Mouse (Mus musculus) liver, postnatal 0 days (tissue): ENCODE results near the gene Dgke. TPM values are rescaled to one million over a fixed set of nuclear protein-coding genes. Genes with fewer than 3 reads are reported as not detected.
A peak's percentile ranks its signal among the peaks of the same experiment; 100 is the strongest.
"Not testable (repeated sequence)": the region's sequence is repeated elsewhere in the genome, so short reads cannot be mapped to it uniquely, and the experiment has no call there.

ENCODE experiments used
- ATAC-seq: fragments of 200-750 bp; cut with Nextera tagmentation; 2 replicates; pipeline ENCODE4 v1.8.0; 2017; ENCODE audit warnings: mild to moderate bottlenecking, moderate library complexity
- DNase-seq: peaks from one replicate; pipeline ENCODE4 v3.0.0-alpha.2; 2016
- H3K27ac ChIP-seq: fragments of 300-500 bp; sonication (generic); 2 replicates; pipeline ENCODE4 v1.5.1; 2014; ENCODE audit warnings: antibody characterized with exemption, moderate library complexity, mild to moderate bottlenecking, low read depth
- H3K27me3 ChIP-seq: fragments of 300-500 bp; sonication (generic); 2 replicates; pipeline ENCODE4 v1.6.1; 2014; ENCODE audit warnings: low read length, control low read depth, mixed read lengths; ENCODE audit not compliant: insufficient read depth
- H3K36me3 ChIP-seq: fragments of 300-500 bp; sonication (generic); replicated peaks from 2 replicates; pipeline ENCODE4 v1.6.1; 2014; ENCODE audit warnings: mild to moderate bottlenecking, control low read depth, low read length, moderate library complexity, mixed read lengths; ENCODE audit not compliant: insufficient read depth
- H3K4me1 ChIP-seq: fragments of 300-500 bp; sonication (generic); 2 replicates; pipeline ENCODE4 v1.6.1; 2014; ENCODE audit warnings: antibody characterized with exemption, mild to moderate bottlenecking, control low read depth; ENCODE audit not compliant: insufficient read depth
- H3K4me2 ChIP-seq: fragments of 300-500 bp; sonication (generic); 2 replicates; pipeline ENCODE4 v1.6.1; 2014; ENCODE audit warnings: low read depth, mild to moderate bottlenecking, low read length, moderate library complexity, mixed read lengths
- H3K4me3 ChIP-seq: fragments of 300-500 bp; sonication (generic); 2 replicates; pipeline ENCODE4 v1.5.1; 2014; ENCODE audit warnings: low read depth, low read length
- H3K9ac ChIP-seq: fragments of 300-500 bp; sonication (generic); replicated peaks from 2 replicates; pipeline ENCODE4 v1.6.1; 2014; ENCODE audit warnings: mild to moderate bottlenecking, moderate library complexity
- H3K9me3 ChIP-seq: fragments of 300-500 bp; sonication (generic); 2 replicates; pipeline ENCODE4 v1.6.1; 2016; ENCODE audit warnings: mild to moderate bottlenecking, control low read depth, low read length, mixed read lengths
- CTCF ChIP-seq: sonication (generic); IDR thresholded peaks from 2 replicates; pipeline ENCODE4 v1.5.1; 2016; ENCODE audit warnings: antibody characterized with exemption, low read depth
- EP300 ChIP-seq: IDR thresholded peaks from 2 replicates; pipeline ENCODE4 v1.6.1; 2016; ENCODE audit warnings: antibody characterized with exemption, low read depth, mild to moderate bottlenecking
- WGBS: fragments of 180-500 bp; shearing (Covaris S2); extraction: QIAGEN DNeasy Blood & Tissue Kit; methylation state at CpG from one replicate; pipeline ENCODE4 v1.1.7; 2014; ENCODE audit not compliant: insufficient replicate concordance; 5-methylcytosine and 5-hydroxymethylcytosine counted together
- polyA plus RNA-seq: library from polyadenylated mRNA; unstranded; fragments of >200 nt; fragmentation: Nextera tagmentation; extraction: Ambion mirVana; gene quantifications from 2 replicates; pipeline ENCODE4 v1.2.1, GENCODE M21; 2015

Dgke gene
- polyA plus RNA-seq, 1 experiment from 2014 or later, result 0.60 TPM

DNA sequence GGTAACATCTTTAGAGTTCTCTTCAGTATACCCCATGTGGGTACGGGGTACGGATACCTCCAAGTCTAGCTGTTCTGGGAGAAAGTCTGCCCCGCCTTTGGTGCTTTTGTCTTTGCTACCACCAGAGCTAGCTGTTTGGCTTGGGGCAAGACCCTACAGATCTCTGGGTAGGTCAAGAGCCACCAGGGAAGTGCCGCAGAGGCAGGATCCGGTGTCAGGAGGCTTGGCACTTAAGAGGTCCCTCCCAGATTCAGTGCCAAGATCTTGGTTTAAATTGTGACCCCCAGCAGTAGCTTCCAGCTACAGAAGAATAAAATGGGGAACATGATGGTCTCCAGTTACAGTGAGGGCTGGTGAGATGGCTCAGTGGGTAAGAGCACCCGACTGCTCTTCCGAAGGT is 65.1 kb downstream of the Dgke start:
- Histone ChIP-seq H3K9ac (peak overlapping the region; percentile 98), H3K27ac (peak overlapping the region; percentile 97), H3K4me1 (peaks cover 47% of the 10 kb centered on the region), H3K4me3 (peak overlapping the region; percentile 98), H3K4me2 (peak overlapping the region; percentile 79), H3K9me3 (no peaks in the 10 kb centered on the region), H3K27me3 (no peaks in the 10 kb centered on the region), H3K36me3 (peaks cover 37% of the 10 kb centered on the region)
- TF ChIP-seq EP300, result no peak
- TF ChIP-seq CTCF, result no peak
- ATAC-seq, result no peak
- WGBS, result 79% methylated on average over 7 of the region's 7 CpGs
- DNase-seq, result no peak

DNA sequence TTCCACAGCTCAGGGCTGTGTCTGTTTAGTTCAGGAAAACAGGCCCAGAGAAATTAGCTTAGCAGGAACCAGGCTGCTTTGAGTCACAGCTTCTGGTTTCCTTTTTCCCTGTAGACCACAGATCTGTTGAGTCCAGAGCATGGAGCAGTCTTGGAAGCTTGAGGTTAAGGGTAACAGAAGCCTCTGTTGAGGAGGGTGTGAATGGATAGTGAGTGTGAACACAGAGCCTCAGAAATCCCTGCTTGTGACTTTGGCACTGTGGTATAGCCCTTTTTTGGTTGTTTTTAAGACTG is 66.2 kb downstream of the Dgke start:
- peaks cover 28% of the 10 kb centered on the region for H3K36me3 ChIP-seq
- DNase-seq (no peak), ATAC-seq (no peak)
- peak overlapping the region; percentile 98 for H3K9ac ChIP-seq
- peak overlapping the region; percentile 97 for H3K27ac ChIP-seq
- peaks cover 49% of the 10 kb centered on the region for H3K4me1 ChIP-seq
- TF ChIP-seq CTCF (no peak), EP300 (no peak)
- peak overlapping the region; percentile 98 for H3K4me3 ChIP-seq
- H3K4me2 ChIP-seq, result peak overlapping the region; percentile 79
- no peaks in the 10 kb centered on the region for H3K9me3 ChIP-seq
- H3K27me3 ChIP-seq, result no peaks in the 10 kb centered on the region

DNA sequence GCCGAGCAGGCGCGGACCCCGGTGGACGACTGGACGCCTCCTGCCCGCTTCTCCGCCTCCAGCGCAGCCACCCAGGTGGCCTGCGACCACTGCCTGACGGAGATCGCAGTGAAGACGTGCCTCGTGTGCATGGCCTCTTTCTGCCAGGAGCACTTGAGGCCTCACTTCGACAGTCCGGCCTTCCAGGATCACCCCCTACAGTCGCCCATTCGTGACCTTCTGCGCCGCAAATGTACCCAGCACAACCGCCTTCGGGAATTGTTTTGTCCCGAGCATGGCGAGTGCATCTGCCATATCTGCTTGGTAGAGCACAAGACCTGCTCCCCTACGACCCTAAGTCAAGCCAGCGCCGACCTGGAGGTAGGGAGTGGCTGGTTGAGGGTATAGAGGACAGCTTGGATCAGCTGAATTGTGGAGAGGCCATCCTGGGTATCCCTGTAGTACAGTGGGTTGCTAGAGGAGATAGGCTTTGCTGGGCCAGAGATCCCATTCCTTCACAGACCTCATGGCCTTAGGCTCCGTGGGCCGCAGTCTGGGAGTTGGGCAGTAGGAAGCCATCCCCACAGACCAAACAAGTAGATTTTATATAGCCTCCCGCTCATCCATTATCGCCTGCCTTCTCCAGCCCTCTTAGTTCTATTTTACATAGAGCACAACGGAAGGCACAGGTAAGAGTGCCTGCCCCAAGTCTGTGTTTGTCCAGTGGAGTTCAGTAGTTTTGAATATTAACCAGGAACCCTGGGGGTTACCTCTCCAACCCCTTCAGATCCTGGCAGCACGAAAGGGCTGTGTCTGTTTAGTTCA is 66.7 kb downstream of the Dgke start:
- Histone ChIP-seq H3K9ac (peak overlapping the region; percentile 98), H3K27me3 (no peaks in the 10 kb centered on the region), H3K36me3 (peaks cover 22% of the 10 kb centered on the region), H3K4me2 (peak overlapping the region; percentile 79), H3K4me3 (peak overlapping the region; percentile 98), H3K4me1 (peaks cover 49% of the 10 kb centered on the region), H3K9me3 (no peaks in the 10 kb centered on the region), H3K27ac (peak overlapping the region; percentile 97)
- ATAC-seq, result no peak; the same call in 1 of the 2 replicates
- peak; percentile 52 for DNase-seq
- WGBS, result 4% methylated on average over 33 of the region's 33 CpGs
- no peak for TF ChIP-seq EP300
- TF ChIP-seq CTCF, result no peak

DNA sequence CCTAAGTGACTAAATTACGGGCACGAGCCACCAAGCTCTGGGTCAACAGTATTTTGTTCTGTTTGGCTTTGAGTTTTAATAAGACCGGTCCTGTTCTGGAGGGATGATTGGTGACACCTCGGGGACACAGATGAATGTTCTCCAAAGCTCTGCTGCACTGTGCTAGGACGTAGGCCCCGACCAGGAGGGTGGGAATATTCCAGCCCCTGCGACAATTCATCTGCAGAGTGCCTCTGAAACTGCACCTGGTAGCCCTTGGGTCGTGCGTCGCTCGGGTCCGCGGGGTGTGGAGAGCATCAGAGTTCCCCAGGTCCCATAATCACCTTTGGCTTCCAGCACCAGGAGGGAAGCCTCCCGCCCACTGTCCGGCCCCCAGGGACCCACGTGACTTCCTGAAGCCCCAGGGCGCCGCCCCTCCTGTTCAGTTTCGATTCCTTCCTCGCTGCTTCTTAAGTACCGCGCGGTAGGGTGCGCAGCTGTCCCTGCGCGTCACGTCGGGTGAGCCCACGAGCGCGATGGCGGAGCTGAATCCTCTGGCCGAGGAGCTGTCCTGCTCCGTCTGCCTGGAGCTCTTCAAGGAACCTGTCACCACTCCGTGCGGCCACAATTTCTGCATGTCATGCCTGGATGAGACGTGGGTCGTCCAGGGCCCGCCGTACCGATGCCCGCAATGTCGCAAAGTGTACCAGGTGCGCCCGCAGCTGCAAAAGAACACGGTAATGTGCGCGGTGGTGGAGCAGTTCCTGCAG is 67.5 kb downstream of the Dgke start, which contains the start of gene Trim25:
TSS of gene Trim25 (plus strand) at position 403 of the 749 bp plus-strand sequence.
- peak; percentile 97 for DNase-seq
- TF ChIP-seq CTCF (peak; percentile 62), EP300 (peak; percentile 65; the same call in 1 of the 2 replicates)
- peak within 1 kb of the TSS; percentile 79 for H3K4me2 ChIP-seq
- peak; percentile 89 for ATAC-seq
- no peaks in the 10 kb centered on the region for H3K9me3 ChIP-seq
- 1% methylated on average over 48 of the region's 48 CpGs for WGBS
- H3K27ac ChIP-seq, result peak within 1 kb of the TSS; percentile 97
- no peaks in the 10 kb centered on the region for H3K27me3 ChIP-seq
- H3K4me1 ChIP-seq, result peaks cover 44% of the 10 kb centered on the region
- H3K9ac ChIP-seq, result peak within 1 kb of the TSS; percentile 98
- H3K36me3 ChIP-seq, result peaks cover 17% of the 10 kb centered on the region
- H3K4me3 ChIP-seq, result peak within 1 kb of the TSS; percentile 98

DNA sequence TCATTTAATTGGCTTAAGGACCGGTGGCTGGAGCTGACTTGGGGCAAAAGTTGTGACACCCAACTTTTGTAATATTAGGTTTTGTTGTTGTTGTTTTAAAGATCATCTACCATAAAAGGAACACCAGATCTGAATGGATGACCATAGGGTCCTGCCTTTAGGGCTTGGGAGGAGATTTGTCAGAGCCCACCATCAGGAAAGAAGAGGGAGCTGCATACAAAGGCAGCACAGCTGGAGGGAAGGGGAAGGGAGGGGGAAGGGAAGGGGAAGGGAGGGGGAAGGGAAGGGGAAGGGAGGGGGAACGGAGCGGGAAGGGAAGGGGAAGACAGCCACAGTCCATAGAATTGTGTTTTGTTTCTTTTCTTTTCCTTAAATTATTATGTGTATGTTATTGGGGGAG is 68.2 kb downstream of the Dgke start:
- H3K9me3 ChIP-seq, result no peaks in the 10 kb centered on the region
- H3K4me2 ChIP-seq, result peak overlapping the region; percentile 79
- H3K4me3 ChIP-seq, result peak overlapping the region; percentile 98
- ATAC-seq (no peak), DNase-seq (no peak)
- H3K9ac ChIP-seq, result peak overlapping the region; percentile 98
- no peaks in the 10 kb centered on the region for H3K27me3 ChIP-seq
- WGBS, result 26% methylated on average over 3 of the region's 3 CpGs
- peaks cover 37% of the 10 kb centered on the region for H3K4me1 ChIP-seq
- H3K36me3 ChIP-seq, result peaks cover 10% of the 10 kb centered on the region
- peak overlapping the region; percentile 97 for H3K27ac ChIP-seq
- TF ChIP-seq EP300, result no peak
- no peak for TF ChIP-seq CTCF

DNA sequence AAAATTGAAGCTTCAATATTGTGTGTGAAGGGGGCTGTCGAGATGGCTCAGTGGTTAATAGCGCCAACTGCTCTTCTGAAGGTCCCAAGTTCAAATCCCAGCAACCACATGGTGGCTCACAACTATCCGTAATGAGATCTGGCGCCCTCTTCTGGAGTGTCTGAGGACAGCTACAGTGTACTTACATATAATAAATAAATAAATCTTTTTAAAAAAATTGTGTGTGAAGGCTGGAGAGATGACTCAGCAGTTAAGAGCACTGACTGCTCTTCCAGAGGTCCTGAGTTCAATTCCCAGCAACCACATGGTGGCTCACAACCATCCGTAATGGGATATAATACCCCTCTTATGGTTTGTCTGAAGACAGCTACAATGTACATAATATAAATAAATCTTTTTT is 69.3 kb downstream of the Dgke start:
- H3K27me3 ChIP-seq, H3K4me3 ChIP-seq, H3K27ac ChIP-seq, DNase-seq, ATAC-seq, H3K36me3 ChIP-seq, H3K9ac ChIP-seq, H3K9me3 ChIP-seq, H3K4me2 ChIP-seq: not testable (repeated sequence)
- 79% methylated on average over 5 of the region's 5 CpGs for WGBS
- TF ChIP-seq CTCF, result peak; percentile 45
- peaks cover 27% of the 10 kb centered on the region for H3K4me1 ChIP-seq
